Comparison of ENCODE assay signal across 8 mouse cellular contexts in genomic region chr6:36388401-36389259, GRCm38 (mm10). TPM values are rescaled to one million over a fixed set of nuclear protein-coding genes. Genes with fewer than 3 reads are reported as not detected.
DNase-seq lines count a peak whose midpoint lies in the region; ATAC-seq and TF ChIP-seq lines count a peak whose summit lies in the region.

No protein-coding gene starts in this region.

- under 1% methylated on average over 36 of the region's 36 CpGs for WGBS in heart, embryonic 14.5 days
- under 1% methylated on average over 34 of the region's 36 CpGs for WGBS in limb, embryonic 14.5 days
- WGBS in olfactory bulb, adult 2 months, result 1% methylated on average over 36 of the region's 36 CpGs

- DNase-seq in cerebellum, postnatal 10 days, result peak; percentile 46 to 47
- no peak for DNase-seq in cerebellum, adult 11 months
- peak; percentile 4 for DNase-seq in ovary, postnatal 10 days (ENCODE audit: low spot score)
- DNase-seq in ovary, adult 18-20 months (ENCODE audit: low spot score), result no peak
- DNase-seq in limb, embryonic 14.5 days (ENCODE audit: low spot score), result no peak
- no peak for DNase-seq in cerebellum, adult 11-12 months

- peak overlapping the region; percentile 93 for H3K4me2 ChIP-seq in heart, embryonic 14.5 days (ENCODE audit: low read length)
- peak overlapping the region; percentile 89 for H3K4me2 ChIP-seq in limb, embryonic 14.5 days (replicated peaks; ENCODE audit: low read depth, low read length, severe bottlenecking)

- no peak for TF ChIP-seq CTCF in olfactory bulb, adult 2 months (IDR thresholded peaks at IDR 0.05; ENCODE audit: insufficient read depth, low read depth, low read length)

- no peaks in the 10 kb centered on the region for H3K36me3 ChIP-seq in heart, embryonic 14.5 days (ENCODE audit: control insufficient read depth, insufficient read depth, low read length)
- no peaks in the 10 kb centered on the region for H3K36me3 ChIP-seq in limb, embryonic 14.5 days (ENCODE audit: control insufficient read depth, insufficient read depth, low read length)

- no peak for TF ChIP-seq POLR2A in limb, embryonic 14.5 days (IDR thresholded peaks at IDR 0.05; ENCODE audit: borderline replicate concordance, extremely low read depth, insufficient read depth, insufficient read length)
- TF ChIP-seq POLR2A in olfactory bulb, adult 2 months (IDR thresholded peaks at IDR 0.05; ENCODE audit: insufficient read depth, low read depth, low read length), result no peak

- peaks cover 8 to 24% of the 10 kb centered on the region in 2 experiments for H3K4me1 ChIP-seq in heart, embryonic 14.5 days (ENCODE audit: control insufficient read depth in 2 of 2, insufficient read depth in 2 of 2, low read length in 2 of 2)
- H3K4me1 ChIP-seq in limb, embryonic 14.5 days (ENCODE audit: control insufficient read depth, insufficient read depth, low read length), result peaks cover 10% of the 10 kb centered on the region; the same call in 1 of the 2 replicates
- peaks cover 13% of the 10 kb centered on the region for H3K4me1 ChIP-seq in olfactory bulb, adult 2 months (ENCODE audit: control insufficient read depth, insufficient read depth, low read length)

- peak overlapping the region; percentile 80 for H3K9ac ChIP-seq in heart, embryonic 14.5 days (ENCODE audit: low read length)
- peak overlapping the region; percentile 46 for H3K9ac ChIP-seq in limb, embryonic 14.5 days (ENCODE audit: low read depth, low read length, severe bottlenecking)

- H3K27me3 ChIP-seq in heart, embryonic 14.5 days (ENCODE audit: control insufficient read depth, insufficient read depth, low read length), result 0 out of 2 replicates have a peak, but pooled peaks cover 6% of the 10 kb centered on the region
- peaks cover 36% of the 10 kb centered on the region for H3K27me3 ChIP-seq in limb, embryonic 14.5 days (ENCODE audit: control insufficient read depth, insufficient read depth, low read length)

- peak overlapping the region; percentile 59 to 62 for H3K4me3 ChIP-seq in heart, embryonic 14.5 days (ENCODE audit: control insufficient read depth in 1 of 2, insufficient read depth in 1 of 2, low read depth in 1 of 2, low read length in 2 of 2)
- H3K4me3 ChIP-seq in limb, embryonic 14.5 days (replicated peaks; ENCODE audit: low read length), result peak overlapping the region; percentile 49
- peak overlapping the region; percentile 78 for H3K4me3 ChIP-seq in olfactory bulb, adult 2 months (ENCODE audit: insufficient read depth, low read depth, low read length)

- ATAC-seq in heart, embryonic 14.5 days (ENCODE audit: insufficient number of reproducible peaks, insufficient read depth, low FRiP score, low read depth), result no peak; the same call in 1 of the 2 replicates
- ATAC-seq in limb, embryonic 14.5 days (ENCODE audit: low FRiP score, low read depth), result peak; percentile 26; the same call in 1 of the 2 replicates

- no peaks in the 10 kb centered on the region for H3K9me3 ChIP-seq in heart, embryonic 14.5 days (ENCODE audit: control insufficient read depth, low read length)
- H3K9me3 ChIP-seq in limb, embryonic 14.5 days (ENCODE audit: control insufficient read depth, low read length), result no peaks in the 10 kb centered on the region

- peak overlapping the region; percentile 5 to 53 for H3K27ac ChIP-seq in heart, embryonic 14.5 days (replicated peaks in 1 of 2; ENCODE audit: control insufficient read depth in 1 of 2, insufficient read depth in 1 of 2, low read depth in 2 of 2, low read length in 2 of 2)
- H3K27ac ChIP-seq in limb, embryonic 14.5 days (replicated peaks; ENCODE audit: low read depth, low read length), result no peak overlapping the region
- peak overlapping the region; percentile 89 for H3K27ac ChIP-seq in olfactory bulb, adult 2 months (ENCODE audit: insufficient read depth, low read depth, low read length)

RNA-seq across cellular contexts. Expression of gene Chrm2, which starts 0.7 kb away (rescaled TPM):
- polyA plus RNA-seq in heart, embryonic 14.5 days (2014; fragmentation: Nextera tagmentation; extraction: Ambion mirVana), result 13.8 and 18.0 TPM in 2 replicates
- polyA plus RNA-seq in limb, embryonic 14.5 days (2012; rRNA removed), result 0.77 and 0.87 TPM in 2 replicates
- 2.0 and 2.1 TPM in 2 replicates for polyA plus RNA-seq in limb, embryonic 14.5 days (2014; fragmentation: Nextera tagmentation; extraction: Ambion mirVana)
- polyA plus RNA-seq in olfactory bulb, adult 2 months (2012; ENCODE audit: insufficient read depth, insufficient read length, low replicate concordance, missing spikeins), result not detected in 2 replicates

Comparison
In these comparisons a context has a peak if more than half of its experiments do, and no peak if none do; other contexts are left out.
1. DNase-seq: peak in cerebellum, postnatal 10 days (2 of 2) and ovary, postnatal 10 days (single experiment); none in cerebellum, adult 11 months (single experiment), ovary, adult 18-20 months (single experiment), limb, embryonic 14.5 days (single experiment) and cerebellum, adult 11-12 months (single experiment).
2. Peak in every context shown above with its lines, with median percentiles within 50 percentile points of each other: H3K4me3 ChIP-seq.